Mouse (Mus musculus): ENCODE measurements at regions not wholly inside any gene's neighbourhood (a gene's known extent, or its start where the extent isn't known, plus 50 kb on each side); places are given as distances from the start of the nearest gene placed in this dataset.

- peaks cover 0 to 3% of the 10 kb centered on the region in 2 experiments; a peak in 1 of 4 replicates for H3K4me1 ChIP-seq (ENCODE audit: control insufficient read depth in 2 of 2, insufficient read depth in 2 of 2, low read length in 2 of 2, poor library complexity in 1 of 2)
- no peak overlapping the region for H3K9ac ChIP-seq (ENCODE audit: insufficient read depth, low read depth, low read length, poor library complexity, severe bottlenecking)
- no peak for TF ChIP-seq ZC3H11A (IDR thresholded peaks at IDR 0.05; ENCODE audit: borderline replicate concordance, low read depth, low read length)
- TF ChIP-seq MAFK (IDR thresholded peaks at IDR 0.05; ENCODE audit: insufficient read depth, low read depth, low read length) = no peak
- no peak for TF ChIP-seq ZNF384 (IDR thresholded peaks at IDR 0.05; ENCODE audit: low read depth, low read length)
- TF ChIP-seq HCFC1 (IDR thresholded peaks at IDR 0.05; ENCODE audit: borderline replicate concordance, insufficient read depth, low read length) = no peak
- no peak for TF ChIP-seq CHD2 (IDR thresholded peaks at IDR 0.05; ENCODE audit: low read depth, low read length)
- H3K4me3 ChIP-seq (ENCODE audit: insufficient read depth in 1 of 2, low read depth in 1 of 2, low read length in 2 of 2, poor library complexity in 1 of 2, severe bottlenecking in 1 of 2) = no peak overlapping the region
- no peaks in the 10 kb centered on the region for H3K36me3 ChIP-seq (ENCODE audit: control insufficient read depth, insufficient read depth, low read length, poor library complexity, severe bottlenecking)
- no peak overlapping the region for H3K27ac ChIP-seq (ENCODE audit: insufficient read depth, low read depth, low read length, poor library complexity, severe bottlenecking)
- no peak for DNase-seq (ENCODE audit: low read depth, low spot score)
- no peaks in the 10 kb centered on the region for H3K9me3 ChIP-seq (ENCODE audit: control insufficient read depth, insufficient read depth, low read depth, low read length)
- in situ Hi-C loops (cut with MboI; ENCODE audit: low sequenced_read_pairs in 2 of 2, unreplicated experiment in 2 of 2) = no loop called here
These were observed 289.7 kb downstream of the Hlx start for GRCm38 (mm10) chr1:184442701-184443100.

DNA sequence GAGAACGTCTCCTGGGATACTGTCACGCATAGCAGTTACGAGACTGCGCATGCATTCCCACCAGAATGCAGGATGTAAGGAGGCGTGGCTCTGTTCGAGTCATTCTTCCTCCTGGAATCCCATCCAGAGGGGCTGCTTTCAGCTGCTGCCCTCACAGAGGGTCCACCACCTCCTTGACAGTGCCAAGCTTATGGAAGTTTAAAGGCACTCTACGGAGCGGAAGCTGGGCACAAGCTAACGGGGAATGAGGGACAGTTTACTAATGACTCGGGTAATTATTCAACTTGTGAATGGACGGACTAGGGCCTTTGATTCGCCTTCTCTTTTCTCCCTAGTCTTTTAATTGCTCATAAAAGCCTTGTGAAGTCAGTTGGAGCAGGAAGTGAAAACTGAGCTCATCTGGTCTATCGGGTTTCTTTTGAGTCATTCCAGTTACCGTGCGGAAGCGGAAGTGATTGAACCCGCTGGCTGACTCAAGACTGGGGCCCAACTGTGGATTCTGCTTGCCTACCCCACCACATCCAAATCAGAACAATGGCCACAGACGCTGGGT, 291.3 kb downstream of the Hlx start:
- Histone ChIP-seq H3K4me3 (ENCODE audit: insufficient read depth in 1 of 2, low read depth in 1 of 2, low read length in 2 of 2, poor library complexity in 1 of 2, severe bottlenecking in 1 of 2) (no peak overlapping the region), H3K36me3 (ENCODE audit: control insufficient read depth, insufficient read depth, low read length, poor library complexity, severe bottlenecking) (no peaks in the 10 kb centered on the region), H3K9ac (ENCODE audit: insufficient read depth, low read depth, low read length, poor library complexity, severe bottlenecking) (no peak overlapping the region), H3K4me1 (ENCODE audit: control insufficient read depth in 2 of 2, insufficient read depth in 2 of 2, low read length in 2 of 2, poor library complexity in 1 of 2) (peaks cover 0 to 3% of the 10 kb centered on the region in 2 experiments; a peak in 1 of 4 replicates), H3K27ac (ENCODE audit: insufficient read depth, low read depth, low read length, poor library complexity, severe bottlenecking) (no peak overlapping the region), H3K9me3 (ENCODE audit: control insufficient read depth, insufficient read depth, low read depth, low read length) (no peaks in the 10 kb centered on the region)
- TF ChIP-seq MAFK (IDR thresholded peaks at IDR 0.05; ENCODE audit: insufficient read depth, low read depth, low read length) (no peak), ZC3H11A (IDR thresholded peaks at IDR 0.05; ENCODE audit: borderline replicate concordance, low read depth, low read length) (no peak), HCFC1 (IDR thresholded peaks at IDR 0.05; ENCODE audit: borderline replicate concordance, insufficient read depth, low read length) (no peak), CHD2 (IDR thresholded peaks at IDR 0.05; ENCODE audit: low read depth, low read length) (no peak), ZNF384 (IDR thresholded peaks at IDR 0.05; ENCODE audit: low read depth, low read length) (no peak)
- DNase-seq (ENCODE audit: low read depth, low spot score) = no peak
- in situ Hi-C loops (cut with MboI; ENCODE audit: low sequenced_read_pairs in 2 of 2, unreplicated experiment in 2 of 2) = no loop called here

DNA sequence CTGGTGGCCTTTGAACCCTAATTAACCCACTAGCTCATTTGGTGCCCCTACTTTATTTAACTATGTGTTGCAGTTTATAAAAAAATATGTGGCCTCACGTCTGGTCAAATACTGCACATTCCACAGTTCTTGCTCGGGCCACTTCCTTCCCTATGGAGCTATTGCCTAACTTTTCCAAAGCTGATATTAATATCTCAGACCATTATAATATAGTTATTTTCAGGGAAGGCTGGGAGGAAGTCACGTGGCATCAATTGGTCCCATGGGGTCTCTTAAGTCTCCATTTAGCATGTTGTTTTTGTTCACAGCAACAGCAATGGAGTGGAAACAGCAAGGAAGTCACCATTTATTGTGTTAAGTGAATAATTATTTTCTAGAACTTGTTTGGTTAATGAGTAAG, 292.9 kb downstream of the Hlx start:
- Histone ChIP-seq H3K36me3 (ENCODE audit: control insufficient read depth, insufficient read depth, low read length, poor library complexity, severe bottlenecking) (no peaks in the 10 kb centered on the region), H3K4me1 (ENCODE audit: control insufficient read depth in 2 of 2, insufficient read depth in 2 of 2, low read length in 2 of 2, poor library complexity in 1 of 2) (peaks cover 0 to 3% of the 10 kb centered on the region in 2 experiments; a peak in 1 of 4 replicates), H3K27ac (ENCODE audit: insufficient read depth, low read depth, low read length, poor library complexity, severe bottlenecking) (no peak overlapping the region), H3K4me3 (ENCODE audit: insufficient read depth in 1 of 2, low read depth in 1 of 2, low read length in 2 of 2, poor library complexity in 1 of 2, severe bottlenecking in 1 of 2) (no peak overlapping the region), H3K9me3 (ENCODE audit: control insufficient read depth, insufficient read depth, low read depth, low read length) (no peaks in the 10 kb centered on the region), H3K9ac (ENCODE audit: insufficient read depth, low read depth, low read length, poor library complexity, severe bottlenecking) (no peak overlapping the region)
- no peak for TF ChIP-seq HCFC1 (IDR thresholded peaks at IDR 0.05; ENCODE audit: borderline replicate concordance, insufficient read depth, low read length)
- TF ChIP-seq ZNF384 (IDR thresholded peaks at IDR 0.05; ENCODE audit: low read depth, low read length) = no peak
- TF ChIP-seq MAFK (IDR thresholded peaks at IDR 0.05; ENCODE audit: insufficient read depth, low read depth, low read length) = no peak
- TF ChIP-seq ZC3H11A (IDR thresholded peaks at IDR 0.05; ENCODE audit: borderline replicate concordance, low read depth, low read length) = no peak
- TF ChIP-seq CHD2 (IDR thresholded peaks at IDR 0.05; ENCODE audit: low read depth, low read length) = no peak
- in situ Hi-C loops (cut with MboI; ENCODE audit: low sequenced_read_pairs in 2 of 2, unreplicated experiment in 2 of 2) = no loop called here
- no peak for DNase-seq (ENCODE audit: low read depth, low spot score)

DNA sequence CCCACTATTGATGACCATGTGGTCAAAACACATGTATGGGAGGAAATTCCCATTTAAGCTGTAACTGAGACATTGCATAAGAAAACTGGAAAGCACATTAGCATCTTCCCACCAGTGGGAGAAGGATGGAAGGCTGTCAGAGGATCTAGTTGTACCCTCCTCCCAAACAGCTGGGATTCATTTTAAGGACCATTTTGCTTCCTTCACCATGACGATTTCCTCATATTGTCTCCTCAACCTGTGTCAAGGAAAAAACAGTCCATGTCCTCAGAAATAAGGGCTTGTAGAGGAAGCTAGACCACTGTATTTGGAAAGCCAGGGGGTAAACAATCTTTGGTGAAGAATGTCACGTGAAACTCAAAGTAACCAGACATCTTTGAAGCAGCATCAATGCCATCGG, 296.0 kb downstream of the Hlx start:
- H3K9me3 ChIP-seq (ENCODE audit: control insufficient read depth, insufficient read depth, low read depth, low read length) = no peaks in the 10 kb centered on the region
- TF ChIP-seq ZNF384 (IDR thresholded peaks at IDR 0.05; ENCODE audit: low read depth, low read length) = no peak
- TF ChIP-seq ZC3H11A (IDR thresholded peaks at IDR 0.05; ENCODE audit: borderline replicate concordance, low read depth, low read length) = no peak
- TF ChIP-seq HCFC1 (IDR thresholded peaks at IDR 0.05; ENCODE audit: borderline replicate concordance, insufficient read depth, low read length) = no peak
- TF ChIP-seq MAFK (IDR thresholded peaks at IDR 0.05; ENCODE audit: insufficient read depth, low read depth, low read length) = no peak
- no peak for TF ChIP-seq CHD2 (IDR thresholded peaks at IDR 0.05; ENCODE audit: low read depth, low read length)
- H3K4me1 ChIP-seq (ENCODE audit: control insufficient read depth in 2 of 2, insufficient read depth in 2 of 2, low read length in 2 of 2, poor library complexity in 1 of 2) = peaks cover 0 to 3% of the 10 kb centered on the region in 2 experiments; a peak in 1 of 4 replicates
- H3K36me3 ChIP-seq (ENCODE audit: control insufficient read depth, insufficient read depth, low read length, poor library complexity, severe bottlenecking) = no peaks in the 10 kb centered on the region
- in situ Hi-C loops (cut with MboI; ENCODE audit: low sequenced_read_pairs in 2 of 2, unreplicated experiment in 2 of 2) = no loop called here
- no peak overlapping the region for H3K27ac ChIP-seq (ENCODE audit: insufficient read depth, low read depth, low read length, poor library complexity, severe bottlenecking)
- no peak for DNase-seq (ENCODE audit: low read depth, low spot score)
- H3K9ac ChIP-seq (ENCODE audit: insufficient read depth, low read depth, low read length, poor library complexity, severe bottlenecking) = no peak overlapping the region
- H3K4me3 ChIP-seq (ENCODE audit: insufficient read depth in 1 of 2, low read depth in 1 of 2, low read length in 2 of 2, poor library complexity in 1 of 2, severe bottlenecking in 1 of 2) = no peak overlapping the region
